Mouse (Mus musculus) embryo, embryonic 10.5 days (tissue): ENCODE measurements around the gene Atp6v1d.

Source experiments
- DNase-seq: peaks from one replicate; pipeline ENCODE4 v3.0.0-alpha.2; 2015; ENCODE audit warnings: low spot score

Gene Atp6v1d

GRCm38 (mm10) chr12:78790791-78791190 lies 70.6 kb downstream of the Atp6v1d start:
- no peak for DNase-seq
